Mouse (Mus musculus) adrenal gland, postnatal 25 days (tissue): ENCODE results near the gene Myg1. TPM values are rescaled to one million over a fixed set of nuclear protein-coding genes. Genes with fewer than 3 reads are reported as not detected.
A peak's percentile ranks its signal among the peaks of the same experiment; 100 is the strongest.
"Not testable (repeated sequence)": the region's sequence is repeated elsewhere in the genome, so short reads cannot be mapped to it uniquely, and the experiment has no call there.

Experiments used
- DNase-seq: peaks from one replicate; pipeline ENCODE4 v3.0.0; 2021; ENCODE audit warnings: mixed read lengths
- long read RNA-seq: library from polyadenylated mRNA; stranded (forward); transcript quantifications from one replicate; pipeline ENCODE4 v2.0.0, GENCODE M21; 2021
- total RNA-seq: library from RNA; stranded (reverse); gene quantifications from 2 replicates; pipeline ENCODE4 v1.2.3, GENCODE M21; 2021

Gene Myg1
- 72.4 and 77.8 TPM in 2 replicates for total RNA-seq
- long read RNA-seq, transcript Myg1-202 (7 exons, 1,480 nt) = major isoform, 33 of 43 reads
- long read RNA-seq, partial matches to known transcripts = 5 of 43 reads
- long read RNA-seq, other reads (novel, unspliced or antisense) = 3 of 43 reads

DNA sequence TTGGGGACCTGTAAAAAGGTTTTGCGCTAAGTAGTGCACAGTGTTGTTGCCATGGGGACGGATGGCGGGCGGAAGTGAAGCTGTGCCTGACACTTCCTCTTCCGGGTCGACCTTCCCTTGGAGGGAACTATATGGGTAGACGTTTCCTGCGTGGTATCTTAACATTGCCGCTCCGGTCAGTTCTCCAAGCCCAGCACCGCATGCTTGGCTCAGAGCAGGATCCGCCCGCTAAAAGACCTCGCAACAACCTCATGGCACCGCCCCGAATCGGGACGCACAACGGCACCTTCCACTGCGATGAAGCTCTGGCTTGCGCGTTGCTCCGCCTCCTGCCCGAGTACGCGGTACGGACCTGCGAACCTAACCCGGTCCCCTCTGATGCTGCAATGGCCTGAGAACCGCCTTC lies at the start of gene Myg1:
Gene Myg1, plus strand, starts transcription at position 100 of the 406 bp plus-strand sequence.
- peak; percentile 78 for DNase-seq

DNA sequence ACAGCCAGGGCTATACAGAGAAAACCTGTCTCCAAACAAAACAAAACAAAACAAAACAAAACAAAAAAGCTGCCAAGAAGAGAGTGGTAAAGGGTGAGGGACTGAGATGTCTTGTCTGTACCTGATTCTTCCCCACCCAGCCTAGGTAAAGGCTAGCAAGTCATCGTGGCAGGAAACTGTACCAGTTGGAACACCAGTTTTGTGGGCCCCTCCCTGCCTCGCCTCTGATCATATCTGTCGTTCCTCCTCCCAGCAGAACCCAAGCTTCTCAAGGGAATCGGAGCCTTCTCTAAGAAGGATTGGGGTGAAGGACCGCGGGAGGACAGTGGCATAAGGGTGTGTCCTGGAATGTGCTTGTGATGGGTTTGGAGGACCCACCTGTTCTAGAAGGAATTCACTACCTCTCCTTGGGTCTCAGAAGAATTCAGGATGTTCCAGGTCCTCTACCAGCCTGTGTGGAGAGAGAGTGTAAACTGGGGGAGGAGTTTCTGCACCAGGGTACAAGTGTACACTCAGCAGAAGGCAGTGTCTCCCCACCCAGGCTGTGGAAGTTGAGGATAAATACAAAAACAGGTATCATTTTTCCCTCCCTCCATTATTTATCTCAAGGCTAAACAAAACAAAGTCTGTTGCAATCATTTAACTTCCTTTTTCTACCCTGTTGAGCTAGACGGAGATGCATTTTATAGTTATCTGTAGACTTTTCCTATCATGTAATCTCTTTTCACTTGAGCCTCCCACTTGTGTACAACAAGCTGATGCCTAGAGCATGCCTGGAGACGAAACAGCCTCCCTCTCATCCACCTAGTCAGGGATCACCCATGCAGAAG lies 48.8 kb upstream of the Myg1 start:
- no peak for DNase-seq

DNA sequence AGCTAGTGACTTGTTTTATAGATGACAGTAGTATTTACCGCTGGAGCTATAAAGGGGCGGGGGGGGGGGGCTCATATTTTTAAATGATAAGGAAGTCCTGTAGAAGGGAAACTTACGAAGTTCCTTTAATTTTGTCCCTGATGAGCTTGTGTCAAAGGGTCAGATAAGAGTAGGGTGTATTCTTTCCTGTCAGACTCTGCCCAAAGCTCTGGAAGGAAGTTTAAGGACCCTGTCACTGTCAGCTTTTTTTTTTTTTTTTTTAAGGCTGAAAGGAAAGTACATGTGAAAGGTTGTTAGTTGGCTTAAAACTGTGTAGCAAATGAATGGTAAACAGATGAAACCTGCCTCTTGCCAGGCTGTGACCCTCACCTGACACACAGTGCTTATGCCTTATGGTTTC lies 47.9 kb upstream of the Myg1 start:
- no peak for DNase-seq

DNA sequence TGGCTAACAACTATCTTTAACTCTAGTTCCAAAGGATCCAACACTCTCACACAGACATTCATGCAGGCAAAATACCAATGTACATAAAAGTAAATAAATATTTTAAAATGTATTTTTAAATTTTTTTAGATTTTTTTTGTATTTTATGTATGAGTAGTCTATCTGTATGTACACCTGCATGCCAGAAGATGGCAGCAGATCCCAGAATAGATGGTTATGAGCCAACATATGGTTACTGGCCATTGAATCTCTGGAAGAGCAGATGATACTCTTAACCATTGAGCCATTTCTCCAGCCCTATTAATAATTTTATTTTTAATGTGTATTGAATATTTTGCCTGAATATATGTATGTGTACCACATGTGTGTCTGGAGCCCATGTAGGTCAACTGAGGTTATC lies 44.1 kb upstream of the Myg1 start:
- no peak for DNase-seq

DNA sequence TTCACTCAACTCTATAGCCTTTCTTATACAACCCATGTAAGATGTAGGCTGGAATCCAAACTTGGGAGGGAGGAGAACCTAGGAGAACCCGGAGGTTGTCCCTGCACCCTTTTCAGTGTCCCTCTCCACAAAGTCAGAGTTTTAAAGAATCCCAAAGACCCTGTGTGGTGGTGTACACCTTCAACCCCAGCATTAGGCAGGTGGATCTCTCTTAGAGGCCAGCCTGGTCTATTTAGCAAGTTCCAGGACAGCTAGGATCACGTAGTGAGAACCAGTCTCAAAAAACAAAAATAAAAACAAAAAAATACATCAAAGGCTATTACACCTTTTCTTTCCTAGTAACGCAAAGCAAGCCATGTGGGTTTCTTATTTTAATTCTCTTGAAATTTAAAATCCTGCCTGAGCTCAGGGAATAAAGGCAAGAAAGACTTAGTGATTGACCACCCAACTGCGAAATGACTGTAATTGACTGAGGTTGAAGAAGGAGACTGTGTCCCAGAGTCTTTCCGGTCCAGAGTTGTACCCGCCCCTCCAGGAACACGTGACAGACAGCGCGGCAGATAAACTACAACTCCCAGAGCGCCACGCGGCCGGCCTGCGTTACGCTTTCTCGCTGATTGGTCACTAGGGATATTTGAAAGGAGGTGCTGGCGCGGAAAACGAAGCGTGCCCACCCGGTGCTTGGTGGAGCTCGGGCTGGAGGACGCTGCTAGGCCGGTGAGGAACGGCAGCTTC lies 35.7 kb upstream of the Myg1 start, which contains the start of gene Espl1:
Gene Espl1, plus strand, starts transcription at position 634 of the 735 bp plus-strand sequence.
- DNase-seq = peak; percentile 91

DNA sequence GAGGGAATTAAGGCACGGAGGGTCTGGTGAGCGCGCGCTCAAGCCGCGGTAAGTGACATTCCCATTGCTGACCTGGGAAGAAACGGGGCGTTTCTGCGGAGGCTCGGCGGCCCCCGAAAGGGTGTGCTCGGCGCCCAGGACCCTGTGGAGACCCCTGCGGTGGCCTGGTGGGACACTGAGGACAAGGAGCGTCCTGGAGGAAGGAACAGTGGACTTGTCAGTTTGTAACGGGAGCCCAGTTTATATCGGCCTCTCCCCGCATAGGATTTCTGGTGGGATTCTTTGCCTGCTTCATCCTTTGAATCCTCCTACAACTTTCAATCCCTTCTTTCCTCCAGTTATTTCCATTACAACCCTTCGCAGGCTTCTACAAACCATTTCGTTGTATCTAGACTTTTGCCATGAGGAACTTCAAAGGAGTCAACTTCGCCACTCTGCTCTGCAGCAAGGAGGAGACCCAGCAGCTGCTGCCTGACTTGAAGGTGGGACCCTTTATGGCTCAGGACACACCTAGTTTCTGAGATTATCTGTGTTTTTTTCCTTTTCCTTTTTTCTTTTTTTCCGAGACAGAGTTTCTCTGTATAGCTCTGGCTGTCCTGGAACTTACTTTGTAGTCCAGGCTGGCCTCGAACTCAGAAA lies 35.0 kb upstream of the Myg1 start:
- no peak for DNase-seq

DNA sequence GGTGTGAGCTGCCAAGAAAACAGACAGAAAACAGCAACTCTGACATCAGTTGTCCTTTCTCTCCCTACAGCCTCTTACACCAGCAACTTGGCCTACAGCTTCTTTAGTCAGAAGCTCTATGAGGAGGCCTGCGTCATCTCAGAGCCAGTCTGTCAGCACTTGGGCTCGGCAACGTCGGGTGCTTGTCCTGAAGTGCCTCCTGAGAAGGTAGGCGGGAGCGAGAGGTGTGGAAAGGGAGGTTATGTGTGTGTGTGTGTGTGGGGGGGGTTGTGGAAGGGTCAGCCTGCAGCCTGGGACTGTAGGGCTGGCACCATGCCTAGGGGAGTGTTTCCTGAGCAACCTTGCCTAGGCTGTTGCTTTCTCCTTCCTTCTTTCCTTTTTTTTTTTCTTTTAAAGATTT lies 29.0 kb upstream of the Myg1 start:
- DNase-seq = no peak

DNA sequence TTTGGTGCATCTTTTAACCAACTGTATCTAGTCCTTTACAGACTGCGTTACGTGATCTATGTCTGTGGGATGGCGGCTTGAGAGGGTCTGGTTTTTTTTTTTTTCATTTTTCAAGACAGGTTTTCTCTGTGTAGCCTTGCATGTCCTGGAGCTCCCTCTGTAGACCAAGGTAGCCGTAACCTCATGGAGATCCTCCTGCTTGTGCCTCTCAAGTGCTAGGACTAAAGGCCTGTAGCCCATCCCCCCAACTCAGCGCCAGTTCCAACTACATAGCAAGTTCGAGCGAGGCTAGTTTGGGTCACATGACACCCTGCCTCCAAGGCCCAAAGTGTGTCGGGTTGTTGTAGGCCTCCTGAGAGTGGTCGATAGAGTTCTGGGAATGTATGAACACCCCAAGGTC lies 22.8 kb upstream of the Myg1 start:
- no peak for DNase-seq

DNA sequence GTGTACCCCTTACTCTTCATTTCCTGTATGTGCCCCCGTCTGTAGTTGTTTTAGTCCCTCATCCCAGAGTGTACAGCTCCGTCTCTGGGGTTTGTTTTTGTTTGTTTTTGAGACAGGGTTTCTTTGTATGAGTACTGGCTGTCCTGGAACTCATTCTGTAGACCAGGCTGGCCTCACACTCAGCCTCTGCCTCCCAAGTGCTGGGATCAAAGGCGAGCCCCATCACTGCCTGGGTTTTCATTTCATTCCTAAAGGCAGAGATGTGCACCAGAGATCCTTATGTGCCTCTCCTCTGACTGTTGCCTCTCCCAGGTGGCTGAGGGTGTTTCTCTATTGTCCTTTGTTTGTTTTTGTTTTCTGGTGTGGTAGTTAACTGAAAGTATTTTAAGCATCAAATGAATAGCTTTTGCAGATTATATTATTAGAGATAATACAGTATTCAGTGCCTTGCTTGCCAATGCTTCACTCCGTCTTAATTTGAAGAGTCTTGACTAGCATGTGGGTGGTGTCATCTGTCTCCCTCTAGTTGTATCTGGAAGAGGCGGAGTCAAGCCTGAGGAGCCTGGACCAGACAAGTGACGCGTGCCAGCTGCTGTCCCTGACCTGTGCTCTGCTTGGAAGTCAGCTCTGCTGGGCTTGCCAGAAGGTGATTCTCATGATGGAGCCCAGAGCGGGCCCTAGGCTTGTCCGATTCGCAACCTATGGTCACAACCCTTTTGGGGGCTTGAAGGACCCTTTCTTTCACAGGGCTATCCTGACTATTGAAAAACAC lies 21.2 kb upstream of the Myg1 start:
- peak; percentile 63 for DNase-seq

DNA sequence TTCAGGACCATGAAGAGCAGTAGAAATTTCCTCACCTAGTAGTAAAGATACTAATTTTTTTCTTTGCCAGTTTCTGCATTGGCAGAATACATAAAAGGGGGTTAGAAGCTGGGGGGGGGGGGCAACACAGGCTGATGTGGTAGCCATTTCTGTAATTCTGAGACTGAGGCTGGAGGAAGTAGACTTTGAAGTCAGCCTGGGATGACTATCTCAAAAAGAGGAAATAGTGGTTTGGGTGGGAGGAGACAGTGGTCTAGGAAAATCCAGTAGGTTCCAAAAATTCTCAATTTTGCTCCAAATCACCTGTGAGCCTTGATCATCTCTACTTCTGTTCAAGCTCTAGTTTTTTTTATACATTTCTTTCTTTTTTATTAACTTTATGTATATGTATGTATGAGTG lies 20.0 kb upstream of the Myg1 start:
- no peak for DNase-seq

DNA sequence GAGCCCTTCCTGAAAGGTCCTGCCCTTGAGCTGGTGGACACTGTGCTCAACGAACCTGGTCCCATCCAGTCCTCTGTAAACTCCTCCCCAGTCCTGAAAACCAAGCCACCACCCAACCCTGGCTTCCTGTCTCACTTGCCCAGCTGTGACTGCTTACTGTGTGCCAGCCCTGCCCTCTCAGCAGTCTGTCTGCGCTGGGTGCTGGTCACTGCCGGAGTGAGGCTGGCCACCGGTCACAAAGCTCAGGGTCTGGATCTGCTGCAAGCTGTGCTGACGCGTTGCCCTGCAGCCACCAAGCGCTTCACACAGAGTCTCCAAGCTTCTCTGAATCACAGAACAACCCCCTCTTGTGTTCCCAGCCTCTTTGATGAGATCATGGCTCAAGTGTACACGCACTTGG lies 16.2 kb upstream of the Myg1 start:
- DNase-seq = peak; percentile 23

DNA sequence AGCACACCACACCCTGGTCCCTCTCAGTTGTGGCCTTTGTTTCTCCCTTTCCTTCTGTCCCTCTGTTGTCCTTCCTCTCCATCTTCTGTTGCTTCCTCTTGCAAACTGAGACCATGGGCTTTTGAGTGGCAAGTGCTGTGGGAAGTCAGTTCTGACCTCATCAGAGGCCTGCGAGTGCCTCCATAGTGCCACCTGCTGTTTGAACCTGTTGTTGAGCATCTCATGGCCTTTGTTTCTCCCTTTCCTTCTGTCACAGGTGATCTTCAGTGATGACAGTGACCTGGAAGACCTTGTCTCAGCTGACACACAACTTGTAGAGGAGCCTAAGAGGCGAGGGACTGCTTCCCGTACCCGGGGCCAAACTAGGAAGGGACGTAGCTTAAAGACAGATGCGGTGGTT lies 15.2 kb upstream of the Myg1 start:
- peak; percentile 63 for DNase-seq

DNA sequence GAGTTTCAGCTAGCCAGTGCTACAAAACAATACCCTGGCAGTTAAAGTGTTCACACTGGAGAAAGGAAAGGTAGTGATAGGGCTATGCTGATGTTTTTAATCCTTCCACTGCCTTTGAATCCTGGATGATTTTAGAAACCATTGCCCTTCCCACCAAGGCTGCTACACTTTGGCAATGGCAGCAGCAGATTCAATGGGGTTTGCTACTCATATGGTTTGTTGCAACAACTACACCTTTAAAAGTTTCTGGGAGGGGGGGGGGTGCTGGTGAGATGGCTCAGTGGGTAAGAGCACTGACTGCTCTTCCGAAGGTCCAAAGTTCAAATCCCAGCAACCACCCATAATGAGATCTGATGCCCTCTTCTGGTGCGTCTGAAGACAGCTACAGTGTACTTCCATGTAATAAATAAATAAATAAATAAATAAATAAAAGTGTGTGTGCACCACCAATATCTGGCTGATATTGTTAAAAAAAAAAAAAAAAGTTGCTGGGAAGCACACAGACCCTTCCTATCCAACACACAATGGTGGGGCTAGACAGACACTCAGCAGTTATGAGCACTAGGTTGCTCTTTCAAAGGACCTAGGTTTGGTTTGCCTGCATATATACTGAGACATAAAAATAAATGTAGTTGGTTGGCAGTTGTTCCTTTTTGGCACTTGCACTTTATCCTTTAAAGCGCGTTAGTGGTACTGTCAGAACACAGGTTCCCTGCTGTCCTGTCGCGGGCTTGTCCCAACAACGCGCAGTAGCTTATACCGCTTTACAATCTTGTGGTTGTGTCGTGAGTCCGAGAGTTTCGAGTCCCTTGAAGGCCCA lies 6.6 kb upstream of the Myg1 start:
- no peak for DNase-seq

DNA sequence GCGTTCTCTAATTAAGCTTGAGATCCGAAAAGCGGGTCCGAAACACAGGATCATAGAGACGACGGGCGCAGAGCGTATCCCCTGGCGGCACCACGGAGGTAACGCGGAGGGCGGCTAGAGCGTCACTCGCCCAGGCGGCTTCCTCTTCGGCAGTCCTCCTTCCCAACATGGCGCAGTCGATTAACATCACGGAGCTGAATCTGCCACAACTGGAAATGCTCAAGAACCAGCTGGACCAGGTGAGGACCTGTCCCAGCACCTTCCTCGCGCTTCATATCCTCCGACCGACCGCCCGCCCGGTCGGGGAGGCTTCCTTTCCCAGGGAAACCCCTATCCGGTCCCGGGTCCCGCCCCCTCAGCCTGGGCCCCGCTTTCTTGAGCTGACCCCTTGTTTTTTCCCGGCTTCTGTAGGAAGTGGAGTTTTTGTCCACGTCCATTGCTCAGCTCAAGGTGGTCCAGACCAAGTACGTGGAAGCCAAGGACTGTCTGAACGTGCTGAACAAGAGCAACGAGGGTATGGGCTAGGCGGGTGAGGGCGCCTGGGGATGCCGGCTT lies 5.4 kb upstream of the Myg1 start, which contains the start of gene Pfdn5:
Gene Pfdn5, plus strand, starts transcription at position 95 of the 555 bp plus-strand sequence.
- DNase-seq = peak; percentile 86

DNA sequence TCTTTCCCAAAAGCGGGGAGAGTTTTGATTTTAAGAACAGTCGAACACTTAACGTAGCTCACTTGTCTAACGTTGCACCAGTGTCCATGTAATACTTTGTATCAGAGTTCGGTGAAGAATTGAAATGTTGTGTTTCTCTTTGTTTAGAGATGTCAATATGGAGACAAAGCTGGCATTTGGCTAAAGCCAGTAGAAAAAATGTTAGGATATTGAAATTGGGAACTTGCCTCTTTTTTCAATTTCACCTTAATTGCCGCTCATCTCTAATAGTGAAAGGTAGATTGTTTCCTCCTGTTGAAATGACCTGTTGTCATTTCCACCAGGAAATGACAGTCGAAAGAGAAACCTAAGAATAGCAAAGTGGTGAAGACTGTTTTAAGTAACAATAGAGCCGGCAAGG lies 4.6 kb upstream of the Myg1 start:
- DNase-seq = no peak

DNA sequence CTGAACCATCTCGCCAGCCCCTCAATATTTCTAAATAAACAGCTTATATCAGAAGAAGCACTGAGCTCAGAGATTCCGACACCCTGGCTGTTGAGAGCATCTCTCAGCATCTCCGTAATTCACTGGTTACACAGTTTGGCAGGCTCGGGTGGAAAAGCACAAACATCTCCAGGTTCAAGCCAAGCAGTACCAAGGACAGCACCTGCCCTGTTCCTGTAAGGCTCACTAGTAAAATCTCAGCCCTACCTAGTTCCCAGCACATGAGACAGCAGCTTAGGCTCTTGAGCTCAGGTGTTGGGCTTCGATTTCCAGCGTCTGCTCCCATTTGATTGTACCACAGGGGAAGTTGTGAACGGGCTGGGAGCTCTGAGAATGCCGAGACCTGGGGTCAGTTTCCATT lies 3.7 kb downstream of the Myg1 start:
- DNase-seq = no peak

DNA sequence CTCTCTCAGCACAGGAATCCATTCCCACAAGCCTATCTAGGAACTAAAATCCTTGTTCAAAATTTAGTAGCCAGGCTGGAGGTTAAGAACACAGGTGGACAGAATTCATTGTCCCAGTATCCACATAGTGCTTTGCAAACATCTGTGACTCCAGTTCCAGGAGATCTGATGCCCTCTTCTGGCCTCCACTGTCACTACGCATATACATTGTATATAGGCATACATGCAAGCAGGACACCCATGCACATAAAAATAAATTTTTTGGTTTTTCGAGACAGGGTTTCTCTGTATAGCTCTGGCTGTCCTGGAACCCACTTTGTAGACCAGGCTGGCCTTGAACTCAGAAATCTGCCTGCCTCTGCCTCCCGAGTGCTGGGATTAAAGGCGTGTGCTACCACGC lies 4.4 kb downstream of the Myg1 start:
- DNase-seq = not testable (repeated sequence)

DNA sequence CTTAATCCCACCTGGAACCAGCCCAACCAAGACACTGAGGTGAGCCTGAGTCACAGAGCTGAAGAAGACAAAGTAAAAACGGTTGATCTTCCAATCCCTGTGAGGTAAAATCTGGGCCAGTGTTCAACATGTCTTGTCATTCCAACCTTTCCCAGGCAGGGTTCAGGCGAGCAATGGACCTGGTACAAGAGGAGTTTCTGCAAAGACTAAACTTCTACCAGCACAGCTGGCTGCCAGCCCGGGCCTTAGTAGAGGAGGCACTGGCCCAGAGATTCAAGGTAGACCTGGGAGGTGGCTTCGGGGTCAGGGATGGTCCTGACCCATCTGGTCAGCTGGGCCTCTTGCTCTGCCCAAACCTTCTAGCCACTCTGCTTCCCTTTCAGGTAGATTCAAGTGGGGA lies 5.4 kb downstream of the Myg1 start:
- DNase-seq = no peak

DNA sequence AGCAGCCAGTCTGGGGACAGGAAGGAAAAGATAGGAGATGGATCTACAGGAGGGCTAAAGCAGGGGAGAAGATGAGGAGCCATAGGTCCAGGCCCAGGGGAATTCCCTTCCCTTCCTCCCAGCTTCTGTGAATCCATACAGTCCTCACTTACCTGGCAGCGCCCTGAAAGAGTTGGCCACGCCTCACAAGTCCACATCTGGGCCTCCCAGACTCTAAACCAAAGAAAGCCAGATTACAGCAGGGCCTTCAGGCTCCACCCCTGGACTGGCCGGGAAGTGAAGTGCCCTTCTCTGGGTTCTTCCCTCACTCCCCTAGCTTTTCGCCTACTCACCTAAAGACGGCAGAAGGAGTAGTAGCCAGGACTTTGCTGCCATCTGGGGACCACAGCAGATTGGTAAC lies 8.1 kb downstream of the Myg1 start:
- DNase-seq = no peak

DNA sequence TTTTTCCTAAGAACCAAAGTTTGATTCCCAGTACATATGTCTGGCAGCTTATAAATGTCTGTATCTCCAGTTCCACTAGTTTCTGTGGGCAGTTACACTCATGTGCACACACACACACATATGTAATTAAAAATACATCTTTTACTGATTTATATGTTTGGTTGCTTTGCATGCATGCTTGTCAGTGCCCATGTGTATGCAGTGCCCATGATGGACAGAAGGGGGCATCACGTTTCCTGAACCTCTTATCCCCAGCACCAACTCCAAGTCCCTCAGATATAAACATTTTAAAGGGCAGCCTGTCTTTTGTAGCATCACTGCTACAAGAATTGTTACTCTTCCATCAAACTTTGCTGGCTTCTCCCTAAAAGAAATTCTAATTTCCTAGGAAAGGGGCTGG lies 10.1 kb downstream of the Myg1 start:
- DNase-seq = peak; percentile 45

DNA sequence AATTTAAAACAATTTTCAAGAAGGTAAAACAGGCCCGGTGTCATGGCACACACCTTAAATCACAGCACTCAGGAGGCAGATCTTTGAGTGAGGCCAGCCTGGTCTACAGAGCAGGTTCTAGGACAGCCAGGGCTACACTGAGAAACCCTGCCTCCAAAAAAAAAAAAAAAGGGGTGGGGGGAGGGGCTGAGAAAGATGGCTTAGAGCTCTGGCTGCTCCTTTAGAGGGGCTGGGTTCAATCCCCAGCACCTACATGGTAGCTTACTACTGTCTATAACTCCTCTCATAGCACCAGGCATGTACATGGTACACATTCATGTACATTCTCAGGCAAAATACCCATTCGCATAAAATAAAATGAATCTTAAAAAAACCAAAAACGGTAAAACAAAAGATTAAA lies 13.0 kb downstream of the Myg1 start:
- DNase-seq = no peak
